Mouse (Mus musculus) heart, embryonic 13.5 days (tissue): ENCODE measurements around the gene Supt4a. TPM values are rescaled to one million over a fixed set of nuclear protein-coding genes. Genes with fewer than 3 reads are reported as not detected.

ENCODE experiments used
- ATAC-seq: fragments of 200-750 bp; cut with Nextera tagmentation; 2 replicates; pipeline ENCODE4 v1.8.0; 2017; ENCODE audit warnings: moderate TSS enrichment; ENCODE audit not compliant: insufficient number of reproducible peaks, low FRiP score, low TSS enrichment; ENCODE audit errors: extremely low read depth
- H3K27ac ChIP-seq: fragments of 300-500 bp; sonication (generic); replicated peaks from 2 replicates; pipeline ENCODE4 v1.5.1; 2015; ENCODE audit warnings: moderate library complexity, mild to moderate bottlenecking, inconsistent platforms
- H3K27me3 ChIP-seq: fragments of 300-500 bp; sonication (generic); replicated peaks from 2 replicates; pipeline ENCODE4 v1.6.1; 2015; ENCODE audit warnings: mild to moderate bottlenecking, inconsistent platforms
- H3K36me3 ChIP-seq: fragments of 300-500 bp; sonication (generic); 2 replicates; pipeline ENCODE4 v1.6.1; 2015; ENCODE audit warnings: mild to moderate bottlenecking, inconsistent platforms
- H3K4me1 ChIP-seq: fragments of 300-500 bp; sonication (generic); 2 replicates; pipeline ENCODE4 v1.6.1; 2015; ENCODE audit warnings: inconsistent platforms
- H3K4me2 ChIP-seq: fragments of 300-500 bp; sonication (generic); 2 replicates; pipeline ENCODE4 v1.6.1; 2015; ENCODE audit warnings: inconsistent platforms, mild to moderate bottlenecking, moderate library complexity
- H3K4me3 ChIP-seq: fragments of 300-500 bp; sonication (generic); 2 replicates; pipeline ENCODE4 v1.5.1; 2015; ENCODE audit warnings: moderate library complexity, mild to moderate bottlenecking, inconsistent platforms
- H3K9ac ChIP-seq: fragments of 300-500 bp; sonication (generic); 2 replicates; pipeline ENCODE4 v1.6.1; 2015; ENCODE audit warnings: inconsistent platforms, mild to moderate bottlenecking, moderate library complexity
- H3K9me3 ChIP-seq: fragments of 300-500 bp; sonication (generic); 2 replicates; pipeline ENCODE4 v1.6.1; 2016; ENCODE audit warnings: inconsistent platforms
- WGBS: fragments of 180-500 bp; shearing (Covaris S2); methylation state at CpG from one replicate; pipeline ENCODE4 v1.1.7; 2015; ENCODE audit warnings: mixed read lengths; 5-methylcytosine and 5-hydroxymethylcytosine counted together
- microRNA counts: library from miRNA; unstranded; fragments of <30 nt; microRNA quantifications from one replicate; lab custom pipeline; 2016
- microRNA-seq: library from miRNA; unstranded; fragments of <30 nt; microRNA quantifications from one replicate; pipeline ENCODE4, GENCODE M21; 2016
- polyA plus RNA-seq: library from polyadenylated mRNA; unstranded; fragments of >200 nt; fragmentation: Nextera tagmentation; extraction: Ambion mirVana; gene quantifications from 2 replicates; pipeline ENCODE4 v1.2.1, GENCODE M21; 2015

Supt4a gene
- polyA plus RNA-seq, 1 experiment from 2014 or later: 104 TPM

- H3K36me3 ChIP-seq: no peaks in the 10 kb centered on the region
- peak overlapping the region; percentile 79 for H3K9ac ChIP-seq
- no peaks in the 10 kb centered on the region for H3K9me3 ChIP-seq
- WGBS: 7% methylated on average over 27 of the region's 32 CpGs
- H3K4me2 ChIP-seq: peak overlapping the region; percentile 78
- H3K4me1 ChIP-seq: peaks cover 16% of the 10 kb centered on the region
- H3K27me3 ChIP-seq: peaks cover 83% of the 10 kb centered on the region
- no peak overlapping the region for H3K27ac ChIP-seq
- ATAC-seq: no peak
- peak overlapping the region; percentile 53 for H3K4me3 ChIP-seq
Observed at GRCm38 (mm10) chr11:87778100-87778765, 40.9 kb downstream of the Supt4a start.

GRCm38 (mm10) chr11:87778915-87779314 is 41.6 kb downstream of the Supt4a start:
- peaks cover 16% of the 10 kb centered on the region for H3K4me1 ChIP-seq
- 33% methylated on average over 12 of the region's 12 CpGs for WGBS
- ATAC-seq: no peak
- no peaks in the 10 kb centered on the region for H3K36me3 ChIP-seq
- H3K4me2 ChIP-seq: peak overlapping the region; percentile 78
- peak overlapping the region; percentile 53 for H3K4me3 ChIP-seq
- H3K27ac ChIP-seq: no peak overlapping the region
- H3K27me3 ChIP-seq: peaks cover 83% of the 10 kb centered on the region
- no peaks in the 10 kb centered on the region for H3K9me3 ChIP-seq
- H3K9ac ChIP-seq: peak overlapping the region; percentile 79

GRCm38 (mm10) chr11:87779392-87779791 is 42.0 kb downstream of the Supt4a start:
- Histone ChIP-seq H3K9ac (no peak overlapping the region), H3K27me3 (peaks cover 83% of the 10 kb centered on the region), H3K36me3 (no peaks in the 10 kb centered on the region), H3K4me1 (peaks cover 16% of the 10 kb centered on the region), H3K4me3 (no peak overlapping the region), H3K27ac (no peak overlapping the region), H3K9me3 (no peaks in the 10 kb centered on the region), H3K4me2 (no peak overlapping the region)
- WGBS: 81% methylated on average over 4 of the region's 4 CpGs
- ATAC-seq: no peak

GRCm38 (mm10) chr11:87780130-87780529 is 42.8 kb downstream of the Supt4a start:
- no peak for ATAC-seq
- no peaks in the 10 kb centered on the region for H3K9me3 ChIP-seq
- WGBS: 74% methylated on average over 8 of the region's 8 CpGs
- H3K36me3 ChIP-seq: no peaks in the 10 kb centered on the region
- no peak overlapping the region for H3K4me3 ChIP-seq
- no peak overlapping the region for H3K27ac ChIP-seq
- peaks cover 16% of the 10 kb centered on the region for H3K4me1 ChIP-seq
- H3K27me3 ChIP-seq: peaks cover 76% of the 10 kb centered on the region
- no peak overlapping the region for H3K9ac ChIP-seq
- H3K4me2 ChIP-seq: no peak overlapping the region

GRCm38 (mm10) chr11:87790088-87790487 is 52.7 kb downstream of the Supt4a start:
- 73% methylated on average over 6 of the region's 6 CpGs for WGBS
- no peaks in the 10 kb centered on the region for H3K36me3 ChIP-seq
- H3K27ac ChIP-seq: no peak overlapping the region
- ATAC-seq: no peak
- H3K9ac ChIP-seq: no peak overlapping the region
- no peaks in the 10 kb centered on the region for H3K4me1 ChIP-seq
- H3K4me3 ChIP-seq: no peak overlapping the region
- H3K27me3 ChIP-seq: peaks cover 13% of the 10 kb centered on the region; the same call in 1 of the 2 replicates
- no peaks in the 10 kb centered on the region for H3K9me3 ChIP-seq
- H3K4me2 ChIP-seq: no peak overlapping the region

MicroRNAs within 50 kb of the gene (microRNA counts, 519-probe panel; counts per million panel counts)
- microRNA mmu-miR-142-3p (lab: Ali Mortazavi, UCI) (5,708 counts per million, percentile 91 among the panel's probes with 10 or more counts), microRNA mmu-miR-142-5p (lab: Ali Mortazavi, UCI) (5,060 counts per million, percentile 86 among the panel's probes with 10 or more counts)

Small RNA genes lying within 50 kb of the gene (microRNA-seq; reads per million reads assigned to microRNA genes)
- not detected for gene Mir142
- not detected for gene Mir142b

Other genes starting within 250 kb of the Supt4a start
- not detected in 2 replicates for gene Gm11492, start 170.9 kb upstream of the Supt4a start, polyA plus RNA-seq
- 15.3 and 18.5 TPM in 2 replicates for gene Sept4, start 168.6 kb upstream of the Supt4a start, polyA plus RNA-seq
- gene Mtmr4, start 145.4 kb upstream of the Supt4a start, polyA plus RNA-seq: 14.1 and 14.7 TPM in 2 replicates
- gene Hsf5, start 120.4 kb upstream of the Supt4a start, polyA plus RNA-seq: 0.05 and 0.13 TPM in 2 replicates
- gene Rnf43, start 74.8 kb upstream of the Supt4a start, polyA plus RNA-seq: 1.3 and 1.6 TPM in 2 replicates
- 0.47 and 0.51 TPM in 2 replicates for gene Tspoap1, start 23.0 kb downstream of the Supt4a start, polyA plus RNA-seq
- 2.1 and 8.2 TPM in 2 replicates for gene Mpo, start 56.0 kb downstream of the Supt4a start, polyA plus RNA-seq
- 0.08 TPM in 1 of 2 replicates, not detected in the other for gene Lpo, start 90.7 kb downstream of the Supt4a start, polyA plus RNA-seq
- gene Mks1, start 115.7 kb downstream of the Supt4a start, polyA plus RNA-seq: 7.0 and 8.3 TPM in 2 replicates
- 0.15 TPM in 2 replicates for gene Epx, start 138.0 kb downstream of the Supt4a start, polyA plus RNA-seq
- not detected in 2 replicates for gene Olfr462, start 154.7 kb downstream of the Supt4a start, polyA plus RNA-seq
- gene Olfr463, start 159.8 kb downstream of the Supt4a start, polyA plus RNA-seq: not detected in 2 replicates
- gene Olfr464, start 183.4 kb downstream of the Supt4a start, polyA plus RNA-seq: not detected in 2 replicates
- 19.1 and 19.7 TPM in 2 replicates for gene Dynll2, start 250.0 kb downstream of the Supt4a start, polyA plus RNA-seq